Mouse (Mus musculus) urinary bladder, postnatal 25 days (tissue): Measurements from ENCODE around the gene Pla2g4f.
A peak's percentile ranks its signal among the peaks of the same experiment; 100 is the strongest.

Experiments used
- DNase-seq: peaks from one replicate; pipeline ENCODE4 v3.0.0; 2022; ENCODE audit warnings: low spot score

Pla2g4f gene

GRCm38 (mm10) chr2:120279961-120280360, 34.0 kb downstream of the Pla2g4f start:
- peak; percentile 44 for DNase-seq

- no peak for DNase-seq
These were observed 37.0 kb downstream of the Pla2g4f start for GRCm38 (mm10) chr2:120276951-120277350.

- no peak for DNase-seq
These were observed 45.3 kb downstream of the Pla2g4f start for GRCm38 (mm10) chr2:120268635-120269034.

DNA sequence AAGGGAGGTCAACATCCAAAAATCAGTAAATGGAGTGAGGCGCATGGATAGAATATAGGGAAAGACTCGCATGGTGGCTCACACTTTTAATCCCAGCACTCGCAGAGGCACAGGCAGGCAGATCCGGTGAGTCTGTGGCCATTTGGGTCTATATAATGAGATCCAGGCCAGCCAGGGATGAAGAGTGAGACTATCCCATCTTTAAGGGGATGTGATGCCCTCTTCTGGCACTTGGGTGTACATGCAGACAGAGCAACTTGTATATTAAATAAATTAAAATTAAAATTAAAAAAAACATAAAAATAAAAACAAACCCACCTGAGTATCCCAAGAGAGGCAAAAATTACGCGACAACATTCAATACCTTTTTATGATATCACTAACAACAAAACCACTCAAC, 48.4 kb downstream of the Pla2g4f start:
- no peak for DNase-seq

DNA sequence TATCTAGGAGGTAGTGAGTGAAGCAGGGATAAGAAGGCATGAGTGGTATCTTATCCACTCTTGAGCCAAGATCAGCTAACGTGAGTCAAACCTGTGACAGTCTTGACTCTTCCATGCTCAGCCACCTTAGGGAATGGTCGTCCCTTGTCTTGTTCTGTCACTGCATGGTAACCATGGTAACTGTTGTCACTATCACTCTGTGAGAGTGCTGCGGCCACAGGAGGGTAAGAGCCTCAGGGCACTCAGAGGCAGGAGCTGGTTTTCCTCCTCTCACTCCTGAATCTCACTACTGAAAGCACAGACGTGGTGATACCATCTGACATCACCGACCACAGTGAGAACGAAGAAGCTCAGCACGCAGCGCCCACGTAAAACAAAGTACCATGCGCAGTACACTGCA, 49.1 kb downstream of the Pla2g4f start:
- no peak for DNase-seq

GRCm38 (mm10) chr2:120262876-120263275, 51.1 kb downstream of the Pla2g4f start:
- no peak for DNase-seq

DNA sequence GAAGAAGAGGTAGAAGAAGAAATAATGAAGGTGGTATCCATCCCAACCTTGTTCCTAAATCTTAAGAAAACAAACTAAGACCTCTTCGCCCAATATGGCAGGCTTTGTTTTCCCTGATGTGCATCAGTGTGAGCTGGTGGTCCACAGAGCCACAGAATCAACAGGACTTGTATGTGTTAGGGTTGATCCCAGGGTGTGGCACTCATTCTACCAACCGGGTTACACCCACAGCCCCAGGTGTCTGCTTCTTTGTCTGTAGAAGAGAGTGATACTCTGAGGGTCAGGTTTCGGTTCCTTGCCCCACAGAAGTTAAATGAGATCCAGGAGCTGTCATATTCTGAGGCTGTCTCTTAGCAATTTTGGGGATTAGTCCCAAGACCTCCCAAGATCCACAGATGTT, 52.6 kb downstream of the Pla2g4f start:
- no peak for DNase-seq

DNA sequence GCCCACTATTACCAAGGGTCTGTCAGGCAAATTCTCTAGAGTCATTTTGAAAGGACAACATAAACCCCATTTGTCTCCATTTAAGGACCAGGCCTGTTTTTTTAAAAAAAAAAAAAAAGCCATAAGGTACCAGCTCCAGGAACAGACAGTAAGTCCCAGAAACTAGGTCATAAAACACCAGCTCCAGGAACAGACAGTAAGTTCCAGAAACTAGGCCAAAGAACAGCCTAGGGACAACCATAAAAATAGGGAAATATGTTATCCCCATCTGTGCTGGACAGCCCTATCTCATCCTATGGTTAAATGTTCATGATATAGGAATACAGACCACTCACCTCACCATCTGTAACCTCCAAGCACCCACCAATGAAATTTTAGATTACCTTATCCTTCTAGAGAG, 57.7 kb downstream of the Pla2g4f start:
- no peak for DNase-seq

DNA sequence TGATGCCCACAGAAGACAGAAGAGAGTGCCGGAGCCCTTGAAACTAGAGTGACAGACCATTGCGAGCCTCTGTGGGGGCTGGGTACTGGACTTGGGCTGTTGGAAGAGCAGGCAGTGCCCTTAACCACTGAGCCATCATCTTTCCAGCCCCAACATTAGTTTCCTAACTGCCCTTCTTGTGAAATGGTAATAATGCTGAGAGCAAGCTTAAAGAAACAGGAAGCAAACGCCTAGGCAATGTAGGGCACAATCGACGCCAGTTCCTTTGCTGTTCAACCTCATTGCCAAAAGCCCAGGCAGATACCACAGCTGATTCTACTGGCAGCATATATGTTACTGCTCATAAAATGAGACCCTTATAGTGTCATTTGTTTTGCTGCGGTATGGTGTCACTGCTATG, 61.3 kb downstream of the Pla2g4f start:
- DNase-seq, result no peak
